Mouse (Mus musculus): ENCODE data around the gene Nans.

GRCm38 (mm10) chr4:46489028-46489925, at the start of gene Nans:
- no peak for TF ChIP-seq CTCF (IDR thresholded peaks at IDR 0.05; ENCODE audit: low read depth, low read length)
- peak; percentile 52 for TF ChIP-seq POLR2A (IDR thresholded peaks at IDR 0.05; ENCODE audit: insufficient read depth, low read length)

Measured in ES-Bruce4 (cell line).